Mouse (Mus musculus) hindbrain, embryonic 12.5 days (tissue): Measurements from ENCODE around the gene Ptpru. TPM values are rescaled to one million over a fixed set of nuclear protein-coding genes. Genes with fewer than 3 reads are reported as not detected.
"Not testable (repeated sequence)": the region's sequence is repeated elsewhere in the genome, so short reads cannot be mapped to it uniquely, and the experiment has no call there.

ENCODE experiments used
- ATAC-seq: fragments of 200-750 bp; cut with Nextera tagmentation; 2 replicates; pipeline ENCODE4 v1.8.0; 2017; ENCODE audit warnings: moderate TSS enrichment; ENCODE audit not compliant: low FRiP score
- H3K27ac ChIP-seq: fragments of 300-500 bp; sonication (generic); 2 replicates; pipeline ENCODE4 v1.5.1; 2016; ENCODE audit warnings: mild to moderate bottlenecking
- H3K27me3 ChIP-seq: fragments of 300-500 bp; sonication (generic); 2 replicates; pipeline ENCODE4 v1.6.1; 2016; ENCODE audit warnings: mild to moderate bottlenecking
- H3K36me3 ChIP-seq: fragments of 300-500 bp; sonication (generic); 2 replicates; pipeline ENCODE4 v1.6.1; 2016; ENCODE audit warnings: mild to moderate bottlenecking
- H3K4me1 ChIP-seq: fragments of 300-500 bp; sonication (generic); 2 replicates; pipeline ENCODE4 v1.6.1; 2016
- H3K4me2 ChIP-seq: fragments of 300-500 bp; sonication (generic); replicated peaks from 2 replicates; pipeline ENCODE4 v1.6.1; 2016; ENCODE audit warnings: mild to moderate bottlenecking
- H3K4me3 ChIP-seq: fragments of 300-500 bp; sonication (generic); 2 replicates; pipeline ENCODE4 v1.5.1; 2016; ENCODE audit warnings: mild to moderate bottlenecking
- H3K9ac ChIP-seq: fragments of 300-500 bp; sonication (generic); 2 replicates; pipeline ENCODE4 v1.6.1; 2016; ENCODE audit warnings: mild to moderate bottlenecking, moderate library complexity
- H3K9me3 ChIP-seq: fragments of 300-500 bp; sonication (generic); replicated peaks from 2 replicates; pipeline ENCODE4 v1.6.1; 2016; ENCODE audit warnings: mild to moderate bottlenecking
- WGBS: fragments of 180-500 bp; shearing (Covaris S2); methylation state at CpG from one replicate; pipeline ENCODE4 v1.1.7; 2016; 5-methylcytosine and 5-hydroxymethylcytosine counted together
- polyA plus RNA-seq: library from polyadenylated mRNA; unstranded; fragments of >200 nt; fragmentation: Nextera tagmentation; extraction: Ambion mirVana; gene quantifications from 2 replicates; pipeline ENCODE4 v1.2.1, GENCODE M21; 2016

Ptpru gene
- polyA plus RNA-seq, 1 experiment from 2014 or later, result 30.2 TPM

DNA sequence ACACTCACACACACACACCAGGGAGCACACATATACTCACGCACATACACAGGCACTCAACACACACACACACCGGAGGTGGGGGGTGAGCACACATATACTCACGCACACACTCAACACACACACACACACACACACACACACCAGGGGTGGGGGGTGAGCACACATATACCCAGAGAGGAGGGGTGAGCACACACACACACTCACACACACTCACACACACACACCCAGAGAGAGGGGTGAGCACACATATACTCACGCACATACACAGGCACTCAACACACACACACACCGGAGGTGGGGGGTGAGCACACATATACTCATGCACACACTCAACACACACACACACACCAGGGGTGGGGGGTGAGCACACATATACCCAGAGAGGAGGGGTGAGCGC is 33.4 kb downstream of the Ptpru start:
- not testable (repeated sequence) for H3K36me3 ChIP-seq, H3K4me2 ChIP-seq, H3K27ac ChIP-seq, H3K27me3 ChIP-seq, H3K9ac ChIP-seq, H3K9me3 ChIP-seq, H3K4me3 ChIP-seq, ATAC-seq, H3K4me1 ChIP-seq
- 94% methylated on average over 4 of the region's 6 CpGs for whole genome bisulfite sequencing

- H3K9me3 ChIP-seq, result no peaks in the 10 kb centered on the region
- WGBS, result 74% methylated on average over 9 of the region's 9 CpGs
- no peaks in the 10 kb centered on the region for H3K27me3 ChIP-seq
- 0 out of 2 replicates have a peak, but pooled peaks cover 3% of the 10 kb centered on the region for H3K4me1 ChIP-seq
- H3K4me3 ChIP-seq, result no peak overlapping the region
- no peak for ATAC-seq
- no peak overlapping the region for H3K27ac ChIP-seq
- H3K4me2 ChIP-seq, result no peak overlapping the region
- no peak overlapping the region for H3K9ac ChIP-seq
- H3K36me3 ChIP-seq, result no peaks in the 10 kb centered on the region
Measured at GRCm38 (mm10) chr4:131803846-131804245, 34.2 kb downstream of the Ptpru start.

- no peak overlapping the region for H3K27ac ChIP-seq
- WGBS, result 35% methylated on average over 3 of the region's 4 CpGs
- no peaks in the 10 kb centered on the region for H3K9me3 ChIP-seq
- no peaks in the 10 kb centered on the region for H3K27me3 ChIP-seq
- no peak for ATAC-seq
- H3K4me1 ChIP-seq, result 0 out of 2 replicates have a peak, but pooled peaks cover 7% of the 10 kb centered on the region
- no peak overlapping the region for H3K4me3 ChIP-seq
- no peaks in the 10 kb centered on the region for H3K36me3 ChIP-seq
- no peak overlapping the region for H3K4me2 ChIP-seq
- H3K9ac ChIP-seq, result no peak overlapping the region
Measured at GRCm38 (mm10) chr4:131798968-131799367, 39.1 kb downstream of the Ptpru start.

DNA sequence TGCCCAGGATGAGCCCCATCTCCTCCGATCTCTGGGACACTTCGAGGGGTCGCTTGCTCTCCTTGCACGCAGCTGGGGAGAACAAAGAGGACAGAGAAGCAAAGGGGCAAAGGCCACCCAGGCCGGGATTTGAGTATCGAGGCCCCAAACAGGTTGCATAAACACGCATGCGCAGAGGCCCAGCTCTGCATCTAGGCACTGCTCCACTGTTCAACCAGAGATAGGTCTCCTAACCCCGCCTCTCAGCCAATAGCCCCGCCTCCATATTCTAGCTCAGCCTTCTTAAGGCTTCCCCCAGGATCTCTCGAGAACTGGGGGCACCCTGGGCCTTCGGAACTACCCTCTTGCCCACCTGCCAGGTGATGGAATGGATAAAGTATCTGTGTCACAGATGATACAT is 40.2 kb downstream of the Ptpru start:
- H3K9ac ChIP-seq, result no peak overlapping the region
- 0 out of 2 replicates have a peak, but pooled peaks cover 2% of the 10 kb centered on the region for H3K36me3 ChIP-seq
- no peak for ATAC-seq
- no peaks in the 10 kb centered on the region for H3K27me3 ChIP-seq
- H3K9me3 ChIP-seq, result no peaks in the 10 kb centered on the region
- H3K27ac ChIP-seq, result no peak overlapping the region
- H3K4me2 ChIP-seq, result no peak overlapping the region
- H3K4me1 ChIP-seq, result 0 out of 2 replicates have a peak, but pooled peaks cover 7% of the 10 kb centered on the region
- H3K4me3 ChIP-seq, result no peak overlapping the region
- WGBS, result 58% methylated on average over 12 of the region's 12 CpGs

DNA sequence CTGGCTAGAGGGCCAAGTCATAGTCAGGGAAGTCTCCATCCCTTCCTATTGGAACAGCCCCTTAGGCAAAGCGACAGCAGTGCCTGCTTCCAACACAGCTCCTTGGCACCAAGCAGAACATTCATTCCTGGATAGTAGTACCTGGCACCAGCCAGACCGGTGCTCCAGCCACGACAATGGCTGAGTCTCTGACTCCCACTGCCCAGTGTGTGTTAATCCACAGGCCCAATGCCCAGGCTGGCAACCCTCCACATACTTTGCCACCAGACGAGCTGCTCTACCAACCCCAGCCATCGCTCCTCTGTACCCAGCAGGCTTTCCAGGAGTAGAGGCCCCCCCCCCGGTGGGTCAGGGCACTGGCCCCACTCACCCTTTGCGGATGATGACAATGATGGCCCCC is 40.6 kb downstream of the Ptpru start:
- Histone ChIP-seq H3K9ac (no peak overlapping the region), H3K36me3 (0 out of 2 replicates have a peak, but pooled peaks cover 2% of the 10 kb centered on the region), H3K4me1 (0 out of 2 replicates have a peak, but pooled peaks cover 7% of the 10 kb centered on the region), H3K9me3 (no peaks in the 10 kb centered on the region), H3K27me3 (no peaks in the 10 kb centered on the region), H3K4me2 (no peak overlapping the region), H3K27ac (no peak overlapping the region), H3K4me3 (no peak overlapping the region)
- 73% methylated on average over 7 of the region's 7 CpGs for WGBS
- ATAC-seq, result no peak

DNA sequence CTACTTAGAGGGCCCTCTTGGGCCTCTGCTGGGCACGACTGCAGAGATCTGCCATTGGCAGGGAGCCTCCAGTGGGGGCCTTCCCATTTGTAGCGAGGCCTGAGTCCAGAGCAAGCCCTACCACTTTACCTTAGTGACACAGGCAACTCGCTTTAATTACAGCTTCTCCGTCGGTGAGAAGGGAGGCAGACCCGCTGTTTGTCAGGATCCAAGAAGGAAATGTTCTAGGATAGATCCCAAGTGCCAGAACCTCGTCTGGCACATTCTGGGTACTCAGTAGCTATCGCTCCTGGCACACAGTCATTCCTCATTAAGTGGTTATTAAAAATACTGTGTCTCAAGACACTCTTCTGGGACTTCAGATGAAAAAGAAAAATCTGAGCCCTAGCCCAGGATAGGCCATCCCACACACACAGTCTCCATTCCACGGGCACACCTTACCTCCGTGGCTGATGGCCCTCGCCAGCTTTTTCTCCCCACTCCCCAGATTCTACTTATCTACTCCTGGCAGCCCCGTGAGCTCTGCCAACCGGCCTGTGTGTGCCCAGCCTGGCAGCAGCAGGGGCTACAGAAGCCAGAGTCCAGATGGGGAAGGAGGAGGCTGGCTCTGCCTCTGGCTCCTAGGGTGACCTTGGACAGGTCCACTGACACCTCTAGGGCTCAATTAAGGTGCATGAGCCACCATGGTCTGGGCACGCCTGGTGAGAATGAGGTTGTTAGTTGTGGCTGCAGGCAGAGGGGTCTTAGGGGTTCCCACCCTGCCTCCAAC is 41.6 kb downstream of the Ptpru start:
- Histone ChIP-seq H3K9ac (no peak overlapping the region), H3K4me2 (no peak overlapping the region), H3K36me3 (0 out of 2 replicates have a peak, but pooled peaks cover 2% of the 10 kb centered on the region), H3K27me3 (no peaks in the 10 kb centered on the region), H3K27ac (no peak overlapping the region), H3K9me3 (no peaks in the 10 kb centered on the region), H3K4me3 (no peak overlapping the region), H3K4me1 (0 out of 2 replicates have a peak, but pooled peaks cover 7% of the 10 kb centered on the region)
- no peak for ATAC-seq
- 82% methylated on average over 14 of the region's 14 CpGs for WGBS

DNA sequence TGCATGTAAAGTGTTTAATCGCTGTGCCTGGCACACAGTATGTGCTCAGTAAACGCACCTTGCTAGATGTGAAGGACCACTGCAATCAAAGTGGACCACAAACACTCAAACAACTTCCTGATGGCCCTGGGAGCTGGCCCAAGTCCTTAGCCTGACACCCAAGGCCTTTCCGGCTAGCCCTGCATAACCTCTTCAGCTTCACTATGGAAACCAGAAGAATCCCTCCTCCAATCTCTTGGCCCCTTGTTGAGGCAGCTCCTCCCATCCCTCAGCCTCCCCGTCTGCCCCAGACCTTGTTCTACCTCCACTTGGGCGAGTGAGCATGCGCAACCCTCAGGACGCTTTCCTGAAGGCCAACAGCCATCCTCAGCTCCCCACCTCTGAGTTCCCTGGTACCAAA is 51.3 kb downstream of the Ptpru start:
- Histone ChIP-seq H3K4me2 (no peak overlapping the region), H3K4me1 (peaks cover 2% of the 10 kb centered on the region; the same call in 1 of the 2 replicates), H3K4me3 (no peak overlapping the region), H3K9ac (no peak overlapping the region), H3K9me3 (no peaks in the 10 kb centered on the region), H3K36me3 (no peaks in the 10 kb centered on the region), H3K27ac (no peak overlapping the region), H3K27me3 (no peaks in the 10 kb centered on the region)
- 77% methylated on average over 7 of the region's 7 CpGs for WGBS
- no peak for ATAC-seq

DNA sequence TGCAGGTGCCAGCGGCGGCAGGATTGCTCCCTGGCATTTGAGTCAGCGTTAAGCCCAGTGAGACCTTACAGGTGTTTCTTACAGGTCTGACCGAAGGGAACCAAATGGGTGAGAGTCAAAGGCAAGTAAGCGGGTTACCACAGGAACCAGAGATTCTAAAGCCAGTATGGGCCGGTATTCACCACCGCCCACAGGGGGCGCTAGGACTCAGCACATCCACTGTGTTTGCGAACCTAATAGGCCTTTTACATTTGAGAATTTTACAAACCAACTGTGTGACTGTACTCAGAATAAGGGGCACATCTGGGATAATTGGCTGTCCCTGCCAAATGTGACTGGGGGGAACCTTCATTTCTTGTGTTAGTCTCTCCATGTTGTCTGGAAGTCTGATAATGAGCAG is 54.1 kb downstream of the Ptpru start:
- WGBS, result 14% methylated on average over 9 of the region's 9 CpGs
- Histone ChIP-seq H3K27me3 (no peaks in the 10 kb centered on the region), H3K27ac (no peak overlapping the region), H3K9me3 (no peaks in the 10 kb centered on the region), H3K4me3 (no peak overlapping the region), H3K36me3 (no peaks in the 10 kb centered on the region), H3K9ac (no peak overlapping the region), H3K4me1 (peaks cover 14% of the 10 kb centered on the region), H3K4me2 (no peak overlapping the region)
- no peak for ATAC-seq

GRCm38 (mm10) chr4:131781023-131781422 is 57.1 kb downstream of the Ptpru start:
- ATAC-seq, result no peak
- Histone ChIP-seq H3K9ac (no peak overlapping the region), H3K27ac (no peak overlapping the region), H3K4me1 (peaks cover 14% of the 10 kb centered on the region), H3K36me3 (no peaks in the 10 kb centered on the region), H3K9me3 (no peaks in the 10 kb centered on the region), H3K27me3 (no peaks in the 10 kb centered on the region), H3K4me3 (no peak overlapping the region), H3K4me2 (no peak overlapping the region)
- 60% methylated on average over 3 of the region's 3 CpGs for WGBS

DNA sequence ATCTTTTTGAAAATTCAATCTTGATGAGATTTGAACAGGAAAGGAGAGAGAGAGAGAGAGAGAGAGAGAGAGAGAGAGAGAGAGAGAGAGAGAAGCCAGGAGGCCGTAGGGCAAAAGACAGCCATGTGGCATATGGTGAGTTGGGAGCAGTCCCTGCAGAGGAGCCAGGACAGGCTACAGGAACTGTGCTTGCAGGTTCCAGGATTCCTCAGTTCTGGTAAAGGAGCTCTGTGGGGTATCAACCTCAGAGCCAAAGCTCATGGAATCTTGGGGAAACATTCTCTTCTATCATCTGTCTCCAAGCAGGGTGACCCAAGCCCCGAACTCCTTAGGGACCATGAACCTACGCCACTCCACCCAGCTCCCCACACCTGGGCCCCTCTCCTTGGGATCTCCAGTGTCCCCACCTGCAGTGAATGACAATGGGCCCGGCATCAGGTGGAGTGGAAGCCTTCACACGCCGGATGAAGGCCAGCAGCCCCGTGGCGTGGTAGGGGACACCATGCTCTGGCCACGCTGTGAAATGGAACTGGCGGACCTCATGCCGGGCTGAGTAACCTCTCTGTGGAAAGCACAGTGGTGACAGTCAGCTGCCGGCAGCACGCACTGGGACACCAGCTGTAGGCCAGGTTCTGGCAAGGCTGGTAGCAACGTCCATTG is 59.3 kb downstream of the Ptpru start:
- Histone ChIP-seq H3K9me3 (no peaks in the 10 kb centered on the region), H3K4me3 (no peak overlapping the region), H3K27me3 (no peaks in the 10 kb centered on the region), H3K36me3 (0 out of 2 replicates have a peak, but pooled peaks cover 3% of the 10 kb centered on the region), H3K4me2 (no peak overlapping the region), H3K27ac (no peak overlapping the region), H3K4me1 (peaks cover 14% of the 10 kb centered on the region), H3K9ac (no peak overlapping the region)
- no peak for ATAC-seq
- WGBS, result 84% methylated on average over 14 of the region's 14 CpGs

DNA sequence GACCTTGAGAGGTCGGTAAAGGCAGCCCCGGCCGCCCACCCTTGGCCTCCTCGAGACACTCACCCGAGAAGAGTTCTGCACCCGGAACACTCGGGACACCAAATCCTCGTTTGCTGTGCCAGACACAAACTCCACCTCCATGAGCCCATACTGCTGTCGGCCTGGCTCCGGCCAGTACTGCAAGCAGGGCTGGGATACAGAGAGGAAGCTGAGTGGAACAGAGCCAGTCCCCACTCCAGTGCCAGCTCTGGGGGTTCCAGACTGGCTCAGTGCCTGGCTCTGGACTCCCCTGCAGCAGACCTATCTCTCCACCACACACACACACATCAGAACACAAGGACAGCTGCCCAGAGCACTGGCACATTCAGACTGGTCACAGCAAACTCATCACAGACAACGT is 66.7 kb downstream of the Ptpru start:
- Histone ChIP-seq H3K4me2 (no peak overlapping the region), H3K27ac (no peak overlapping the region), H3K4me3 (no peak overlapping the region), H3K27me3 (no peaks in the 10 kb centered on the region), H3K9me3 (no peaks in the 10 kb centered on the region), H3K4me1 (no peaks in the 10 kb centered on the region), H3K36me3 (0 out of 2 replicates have a peak, but pooled peaks cover 9% of the 10 kb centered on the region), H3K9ac (no peak overlapping the region)
- WGBS, result 80% methylated on average over 11 of the region's 11 CpGs
- no peak for ATAC-seq

GRCm38 (mm10) chr4:131763911-131764310 is 74.2 kb downstream of the Ptpru start:
- H3K27me3 ChIP-seq, result no peaks in the 10 kb centered on the region
- H3K4me1 ChIP-seq, result no peaks in the 10 kb centered on the region
- H3K36me3 ChIP-seq, result no peaks in the 10 kb centered on the region
- H3K4me2 ChIP-seq, result no peak overlapping the region
- H3K27ac ChIP-seq, result no peak overlapping the region
- no peak for ATAC-seq
- 80% methylated on average over 7 of the region's 7 CpGs for WGBS
- H3K4me3 ChIP-seq, result no peak overlapping the region
- no peaks in the 10 kb centered on the region for H3K9me3 ChIP-seq
- H3K9ac ChIP-seq, result no peak overlapping the region
